ENCODE assay signal across 24 mouse cellular contexts in genomic region chr13:93975668-93976067, GRCm38 (mm10).
A peak's percentile ranks its signal among the peaks of the same experiment; 100 is the strongest.
DNase-seq lines count a peak whose midpoint lies in the region; ATAC-seq and TF ChIP-seq lines count a peak whose summit lies in the region.
"Had no signal": no experiment of that assay in that cellular context is flagged by ENCODE, and none has a peak within 500 bp of the region (broad histone marks: within the 10 kb centered on the region; RNA-seq: fewer than 3 reads in every experiment).

No protein-coding gene starts in this region.

- intact Hi-C loops in heart, postnatal 36 days (cut with DNase I) = no loop called here

- H3K4me2 ChIP-seq in forebrain, embryonic 12.5 days = no peak overlapping the region
- H3K4me2 ChIP-seq: embryonic facial prominence, embryonic 12.5 days; forebrain, embryonic 13.5 days; hindbrain, embryonic 13.5 days had no signal

- H3K4me1 ChIP-seq in forebrain, embryonic 12.5 days = peaks cover 5% of the 10 kb centered on the region
- H3K4me1 ChIP-seq: heart, embryonic 10.5 days; hindbrain, embryonic 13.5 days had no signal

- no peak overlapping the region for H3K4me3 ChIP-seq in C2C12 (ENCODE audit: insufficient read depth, poor library complexity, severe bottlenecking)
- H3K4me3 ChIP-seq in forebrain, embryonic 12.5 days (replicated peaks) = no peak overlapping the region
- H3K4me3 ChIP-seq: embryonic facial prominence, embryonic 12.5 days; forebrain, embryonic 13.5 days; heart, embryonic 10.5 days; hindbrain, embryonic 13.5 days had no signal

- no peak overlapping the region for H3ac ChIP-seq in C2C12 (ENCODE audit: control insufficient read depth, insufficient read length, low read depth)

- H3K27ac ChIP-seq in forebrain, embryonic 12.5 days = no peak overlapping the region
- H3K27ac ChIP-seq: embryonic facial prominence, embryonic 12.5 days; forebrain, embryonic 13.5 days; heart, embryonic 10.5 days; hindbrain, embryonic 13.5 days; hindbrain, postnatal 0 days; kidney, postnatal 0 days had no signal

- H3K36me3 ChIP-seq in C2C12 (ENCODE audit: control insufficient read depth, insufficient read depth) = no peaks in the 10 kb centered on the region
- no peaks in the 10 kb centered on the region for H3K36me3 ChIP-seq in forebrain, embryonic 12.5 days (replicated peaks)
- H3K36me3 ChIP-seq: embryonic facial prominence, embryonic 12.5 days; heart, embryonic 10.5 days; hindbrain, embryonic 13.5 days had no signal

- H3K79me3 ChIP-seq in C2C12 (ENCODE audit: low read depth) = no peaks in the 10 kb centered on the region

- H3K79me2 ChIP-seq in C2C12 (ENCODE audit: control insufficient read depth, insufficient read depth) = no peaks in the 10 kb centered on the region

- H3K9ac ChIP-seq in forebrain, embryonic 12.5 days = no peak overlapping the region
- H3K9ac ChIP-seq: embryonic facial prominence, embryonic 12.5 days; forebrain, embryonic 13.5 days; forebrain, postnatal 0 days; hindbrain, embryonic 13.5 days had no signal

- H3K9me3 ChIP-seq in forebrain, embryonic 12.5 days = no peaks in the 10 kb centered on the region
- H3K9me3 ChIP-seq: embryonic facial prominence, embryonic 12.5 days; forebrain, embryonic 13.5 days; heart, embryonic 10.5 days; hindbrain, embryonic 13.5 days had no signal

- H3K27me3 ChIP-seq in C2C12 (ENCODE audit: control insufficient read depth, insufficient read depth, insufficient read length) = no peaks in the 10 kb centered on the region
- no peaks in the 10 kb centered on the region for H3K27me3 ChIP-seq in forebrain, embryonic 12.5 days
- H3K27me3 ChIP-seq: CH12.LX; embryonic facial prominence, embryonic 12.5 days; forebrain, embryonic 13.5 days had no signal

- no peak for TF ChIP-seq CTCF in C2C12 (IDR thresholded peaks at IDR 0.05; ENCODE audit: control insufficient read depth, insufficient read depth, insufficient read length)

- 86% methylated on average over 5 of the region's 5 CpGs for WGBS in forebrain, embryonic 12.5 days

- DNase-seq in adrenal gland, postnatal 14 days = peak; percentile 57
- DNase-seq in adrenal gland, adult 8-10 months = no peak
- peak; percentile 30 for DNase-seq in gastrocnemius, postnatal 25 days
- no peak for DNase-seq in gastrocnemius, postnatal 10 days
- DNase-seq in fibroblast of lung, adult 2 months (ENCODE audit: low read depth) = peak; percentile 83
- DNase-seq in heart, postnatal 36 days = no peak
- DNase-seq: B cell, adult 2 months; cerebellum, adult 11 months; cerebellum, adult 8-10 months; cerebellum, postnatal 25 days; forebrain, postnatal 0 days; heart, adult 11 months; heart, postnatal 10 days; kidney, adult 11 months; kidney, adult 9 months had no signal

- ATAC-seq in forebrain, embryonic 12.5 days (ENCODE audit: low FRiP score) = no peak
- ATAC-seq: forebrain, embryonic 13.5 days; forebrain, postnatal 0 days; hindbrain, postnatal 0 days had no signal

TF ChIP-seq in C2C12, 6 proteins besides CTCF, POLR2A, EP300 and RAD21:
- TF ChIP-seq USF1 (IDR thresholded peaks at IDR 0.05; ENCODE audit: low read depth) (no peak), MAX (IDR thresholded peaks at IDR 0.05) (peak; percentile 61), MYOD1 (IDR thresholded peaks at IDR 0.05; ENCODE audit: control insufficient read depth, insufficient read length, low read depth) (peak; percentile 69), FOSL1 (IDR thresholded peaks at IDR 0.05; ENCODE audit: insufficient read depth, low read length, poor library complexity, severe bottlenecking) (peak; percentile 46), CEBPB (IDR thresholded peaks at IDR 0.05; ENCODE audit: low read depth) (peak; percentile 18), MYOG (IDR thresholded peaks at IDR 0.05; ENCODE audit: control insufficient read depth, extremely low read depth, insufficient read length) (no peak)

Comparison
In these comparisons a context has a peak if more than half of its experiments do, and no peak if none do; other contexts are left out.
1. DNase-seq: peak in adrenal gland, postnatal 14 days (single experiment), gastrocnemius, postnatal 25 days (single experiment) and fibroblast of lung, adult 2 months (single experiment); none in adrenal gland, adult 8-10 months (single experiment), gastrocnemius, postnatal 10 days (single experiment) and heart, postnatal 36 days (0 of 2).